Mouse (Mus musculus) ES-Bruce4 (cell line): ENCODE measurements around the gene Tshz2. TPM values are rescaled to one million over a fixed set of nuclear protein-coding genes. Genes with fewer than 3 reads are reported as not detected.

ENCODE experiments used
- H3K27ac ChIP-seq: 2 replicates; pipeline ENCODE4 v1.5.1; 2012; ENCODE audit warnings: low read length, inconsistent platforms; ENCODE audit not compliant: insufficient read depth
- H3K27me3 ChIP-seq: 2 replicates; pipeline ENCODE4 v1.6.1; 2012; ENCODE audit warnings: mild to moderate bottlenecking, low read length, inconsistent platforms; ENCODE audit not compliant: control insufficient read depth, poor library complexity, insufficient read depth, severe bottlenecking
- H3K36me3 ChIP-seq: 2 replicates; pipeline ENCODE4 v1.6.1; 2012; ENCODE audit warnings: inconsistent platforms, mild to moderate bottlenecking, low read length, moderate library complexity; ENCODE audit not compliant: control insufficient read depth, poor library complexity, insufficient read depth, severe bottlenecking
- H3K4me1 ChIP-seq: one replicate; pipeline ENCODE4 v1.8.1; 2011; ENCODE audit warnings: low read length; ENCODE audit not compliant: control insufficient read depth, insufficient read depth
- H3K4me3 ChIP-seq: 2 replicates; pipeline ENCODE4 v1.5.1; 2011; ENCODE audit warnings: low read depth, mild to moderate bottlenecking, low read length
- H3K9ac ChIP-seq: 2 replicates; pipeline ENCODE4 v1.6.1; 2012; ENCODE audit warnings: low read depth, mild to moderate bottlenecking, inconsistent platforms; ENCODE audit not compliant: poor library complexity, severe bottlenecking
- H3K9me3 ChIP-seq: replicated peaks from 2 replicates; pipeline ENCODE4 v1.6.1; 2012; ENCODE audit warnings: mild to moderate bottlenecking, low read length, inconsistent platforms; ENCODE audit not compliant: control insufficient read depth, poor library complexity, insufficient read depth, severe bottlenecking
- CTCF ChIP-seq: IDR thresholded peaks from one replicate; pipeline ENCODE4 v1.8.1; 2011; ENCODE audit warnings: low read depth, low read length
- EP300 ChIP-seq: IDR thresholded peaks from 2 replicates; pipeline ENCODE4 v1.6.1; 2011; ENCODE audit warnings: low read depth, low read length; ENCODE audit not compliant: insufficient read depth
- POLR2A ChIP-seq: IDR thresholded peaks from one replicate; pipeline ENCODE4 v1.8.1; 2011; ENCODE audit warnings: low read length; ENCODE audit not compliant: insufficient read depth
- polyA plus RNA-seq: library from polyadenylated mRNA; stranded (reverse); fragments of >200 nt; gene quantifications from 2 replicates; pipeline ENCODE4 v1.2.4, GENCODE M21; 2011; ENCODE audit warnings: low read depth; ENCODE audit not compliant: missing spikeins, insufficient read depth, insufficient read length

Tshz2 gene
- polyA plus RNA-seq, 1 experiment, result 0.24 TPM

DNA sequence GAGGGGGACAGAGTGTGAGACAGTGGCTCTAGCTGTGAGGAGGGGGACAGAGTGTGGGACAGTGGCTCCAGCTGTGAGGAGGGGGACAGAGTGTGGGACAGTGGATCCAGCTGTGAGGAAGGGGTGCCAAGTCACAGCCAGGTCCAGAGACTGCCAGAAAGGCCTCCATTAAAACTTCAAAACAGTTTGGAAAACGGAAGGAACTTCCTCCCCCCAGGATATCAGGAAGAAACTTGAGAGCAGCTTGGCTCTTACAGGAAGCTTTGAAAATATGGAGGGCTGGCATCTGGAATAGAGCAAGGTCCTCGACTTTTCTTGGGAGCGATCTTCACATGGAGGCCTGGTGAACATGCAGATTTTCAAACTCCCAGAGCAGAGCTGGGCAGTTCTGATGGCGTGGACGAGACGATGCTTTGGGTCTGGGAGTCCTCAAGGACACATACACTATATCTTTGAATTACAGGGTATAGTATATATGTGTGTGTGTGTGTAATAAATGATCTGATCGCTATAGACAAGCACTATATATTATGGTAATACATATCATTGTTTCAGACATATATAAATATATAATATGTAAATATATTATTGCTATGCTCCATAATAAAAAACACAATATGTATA lies 16.6 kb downstream of the Tshz2 start:
- no peaks in the 10 kb centered on the region for H3K4me1 ChIP-seq
- no peak overlapping the region for H3K4me3 ChIP-seq
- H3K36me3 ChIP-seq, result no peaks in the 10 kb centered on the region
- H3K9ac ChIP-seq, result no peak overlapping the region
- H3K27me3 ChIP-seq, result no peaks in the 10 kb centered on the region
- no peaks in the 10 kb centered on the region for H3K9me3 ChIP-seq
- TF ChIP-seq EP300 (no peak), CTCF (no peak), POLR2A (no peak)
- H3K27ac ChIP-seq, result no peak overlapping the region

DNA sequence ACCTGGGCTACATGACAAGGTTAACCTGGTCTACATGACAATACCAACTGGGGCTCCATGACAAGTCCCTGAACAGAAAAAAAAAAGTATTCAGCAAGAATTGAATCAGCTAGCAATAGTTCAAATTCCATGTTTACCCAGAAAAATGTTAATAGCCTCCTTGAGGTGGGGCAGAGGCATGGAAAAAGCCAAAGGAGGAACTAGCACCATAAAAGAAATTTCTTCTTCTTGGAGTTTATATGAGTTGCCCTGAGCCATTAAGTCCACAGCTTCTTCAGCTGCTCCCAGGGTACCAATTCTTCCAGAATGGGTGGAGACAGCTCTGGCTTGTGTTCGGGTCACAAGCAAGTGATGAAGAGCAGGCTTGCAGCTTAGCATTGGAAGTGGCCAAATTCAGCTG lies 20.5 kb downstream of the Tshz2 start:
- Histone ChIP-seq H3K27me3 (no peaks in the 10 kb centered on the region), H3K27ac (no peak overlapping the region), H3K4me3 (no peak overlapping the region), H3K36me3 (no peaks in the 10 kb centered on the region), H3K9me3 (no peaks in the 10 kb centered on the region), H3K9ac (no peak overlapping the region), H3K4me1 (no peaks in the 10 kb centered on the region)
- TF ChIP-seq CTCF (no peak), EP300 (no peak), POLR2A (no peak)

DNA sequence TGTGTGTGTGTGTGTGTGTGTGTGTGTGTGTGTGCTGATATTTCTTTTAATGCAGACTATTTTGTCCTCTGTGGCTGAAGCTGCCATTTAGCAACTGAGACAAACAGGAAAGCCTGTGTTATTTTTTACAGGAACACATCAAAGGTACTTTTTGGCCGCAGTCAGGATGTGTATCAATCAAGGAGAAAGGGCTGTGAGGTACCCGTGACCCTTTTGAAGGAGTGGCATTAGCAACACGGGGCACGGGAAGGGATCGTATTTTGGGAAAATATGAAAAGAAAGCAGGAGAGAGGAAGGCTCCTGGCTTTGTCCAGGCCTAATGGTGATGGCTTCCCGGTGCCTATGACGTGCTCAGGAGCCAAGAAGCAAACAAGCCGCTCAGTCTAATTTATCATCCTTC lies 31.0 kb downstream of the Tshz2 start:
- no peak overlapping the region for H3K4me3 ChIP-seq
- H3K27ac ChIP-seq, result no peak overlapping the region
- H3K4me1 ChIP-seq, result no peaks in the 10 kb centered on the region
- no peaks in the 10 kb centered on the region for H3K36me3 ChIP-seq
- TF ChIP-seq CTCF (no peak), POLR2A (no peak), EP300 (no peak)
- H3K9me3 ChIP-seq, result no peaks in the 10 kb centered on the region
- H3K27me3 ChIP-seq, result no peaks in the 10 kb centered on the region
- no peak overlapping the region for H3K9ac ChIP-seq

DNA sequence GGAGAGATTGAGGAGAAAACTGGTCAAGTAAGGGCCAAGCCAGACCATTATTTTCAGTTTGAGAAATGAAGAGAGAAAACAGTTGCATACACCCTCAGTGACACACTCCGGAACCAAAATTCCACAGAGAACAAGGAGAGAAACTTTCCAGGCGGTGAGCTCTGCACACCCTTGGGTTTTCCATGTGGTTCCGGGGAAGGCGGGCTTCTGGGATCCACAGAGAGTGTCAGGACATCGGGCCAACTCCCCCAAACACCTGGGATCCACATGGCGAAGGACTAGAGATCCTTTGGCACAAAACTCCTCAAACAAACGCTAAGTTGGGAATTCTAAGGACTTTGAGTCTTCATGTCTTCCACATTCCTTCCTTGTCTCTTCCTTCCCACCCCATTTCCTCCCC lies 38.5 kb downstream of the Tshz2 start:
- no peaks in the 10 kb centered on the region for H3K27me3 ChIP-seq
- TF ChIP-seq EP300, result no peak
- TF ChIP-seq POLR2A, result no peak
- no peak for TF ChIP-seq CTCF
- H3K4me3 ChIP-seq, result no peak overlapping the region
- no peaks in the 10 kb centered on the region for H3K36me3 ChIP-seq
- H3K4me1 ChIP-seq, result no peaks in the 10 kb centered on the region
- H3K9ac ChIP-seq, result no peak overlapping the region
- H3K9me3 ChIP-seq, result no peaks in the 10 kb centered on the region
- H3K27ac ChIP-seq, result no peak overlapping the region

DNA sequence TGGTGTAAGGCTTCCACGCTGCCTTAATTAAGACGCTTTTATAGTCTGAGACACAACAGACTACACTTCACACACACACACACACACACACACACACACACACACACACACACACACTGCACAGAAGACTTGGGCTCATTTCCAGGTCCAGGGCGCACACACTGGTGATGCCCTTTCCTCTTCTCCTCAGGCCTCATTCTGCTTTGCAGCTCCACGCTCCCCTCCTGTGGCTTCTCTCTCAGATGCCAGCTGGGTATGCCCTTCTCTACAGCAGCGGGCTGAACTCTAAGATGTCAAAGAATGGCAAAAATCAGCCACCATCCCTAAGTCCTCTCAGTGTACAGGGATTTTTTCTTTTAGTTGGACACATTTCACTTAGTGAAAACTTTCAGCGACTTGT lies 41.0 kb downstream of the Tshz2 start:
- Histone ChIP-seq H3K27me3 (no peaks in the 10 kb centered on the region), H3K9me3 (no peaks in the 10 kb centered on the region), H3K27ac (no peak overlapping the region), H3K4me1 (no peaks in the 10 kb centered on the region), H3K36me3 (no peaks in the 10 kb centered on the region), H3K9ac (no peak overlapping the region), H3K4me3 (no peak overlapping the region)
- TF ChIP-seq EP300 (no peak), CTCF (no peak), POLR2A (no peak)

DNA sequence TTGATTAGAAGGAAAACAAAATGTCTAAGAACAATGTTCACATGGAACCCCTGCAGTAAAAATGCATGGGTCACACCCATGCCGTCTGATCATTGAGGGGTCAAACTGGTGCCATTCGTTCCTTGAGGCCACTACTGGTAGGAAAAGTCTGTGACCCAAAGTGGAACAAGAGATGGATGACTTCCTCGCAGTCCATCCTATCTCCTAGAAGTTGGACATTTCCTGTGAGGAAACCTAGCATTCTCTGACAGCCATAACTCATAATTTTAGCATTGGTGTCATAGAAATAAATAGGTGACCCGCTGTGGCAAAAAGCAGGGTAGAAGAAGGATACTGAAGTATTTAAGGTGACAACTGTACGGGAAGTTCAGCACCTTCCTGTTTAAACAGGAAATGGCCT lies 41.4 kb downstream of the Tshz2 start:
- TF ChIP-seq POLR2A (no peak), EP300 (no peak), CTCF (no peak)
- H3K27me3 ChIP-seq, result no peaks in the 10 kb centered on the region
- H3K9ac ChIP-seq, result no peak overlapping the region
- no peaks in the 10 kb centered on the region for H3K9me3 ChIP-seq
- no peaks in the 10 kb centered on the region for H3K4me1 ChIP-seq
- no peak overlapping the region for H3K4me3 ChIP-seq
- H3K36me3 ChIP-seq, result no peaks in the 10 kb centered on the region
- no peak overlapping the region for H3K27ac ChIP-seq
